Mouse (Mus musculus) granulocyte monocyte progenitor cell, adult 5-6 weeks (primary cell): ENCODE measurements around the gene Myl10. TPM values are rescaled to one million over a fixed set of nuclear protein-coding genes. Genes with fewer than 3 reads are reported as not detected.
"Not testable (repeated sequence)": the region's sequence is repeated elsewhere in the genome, so short reads cannot be mapped to it uniquely, and the experiment has no call there.

Experiments
- ATAC-seq: replicated peaks from 2 replicates; pipeline ENCODE4 v1.8.0; 2016; ENCODE audit warnings: mild to moderate bottlenecking, moderate TSS enrichment, inconsistent platforms; ENCODE audit not compliant: poor library complexity, severe bottlenecking
- total RNA-seq, 2 experiments: library from RNA; stranded (forward) in 1 of 2; stranded (reverse) in 1 of 2; fragments of 200-712, 200-1000 nt in 1 of 2; fragments of >200 nt in 1 of 2; fragmentation: Nextera tagmentation in 1 of 2; gene quantifications; 2 replicates each; pipeline ENCODE4 v1.2.3; 2014 to 2017

The Myl10 gene
- not detected in 2 replicates for total RNA-seq (2014; fragmentation: Nextera tagmentation)
- not detected in 2 replicates for total RNA-seq (2017)

DNA sequence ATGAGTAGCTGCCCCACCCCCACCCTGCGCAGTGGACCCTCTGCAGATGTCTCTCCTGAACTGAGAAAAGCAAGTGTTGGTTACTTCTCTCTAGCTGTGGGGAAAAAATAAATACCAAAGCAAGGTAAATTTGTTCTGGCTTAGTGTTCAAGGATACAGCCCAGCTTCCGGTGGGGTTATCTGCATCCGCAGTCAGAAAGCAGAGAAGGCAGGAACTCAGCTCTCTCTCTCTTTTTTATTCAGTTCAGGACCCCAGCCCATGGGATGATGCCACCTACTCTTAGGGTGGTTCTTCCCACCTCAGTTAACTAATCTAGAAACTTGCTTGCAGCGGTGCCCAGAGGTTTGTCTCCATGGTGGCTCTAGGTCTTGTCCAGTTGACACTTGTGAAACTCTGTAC, at the start of gene Myl10:
TSS of gene Myl10 (plus strand) at position 363 of the 400 bp plus-strand sequence.
- ATAC-seq = no peak

DNA sequence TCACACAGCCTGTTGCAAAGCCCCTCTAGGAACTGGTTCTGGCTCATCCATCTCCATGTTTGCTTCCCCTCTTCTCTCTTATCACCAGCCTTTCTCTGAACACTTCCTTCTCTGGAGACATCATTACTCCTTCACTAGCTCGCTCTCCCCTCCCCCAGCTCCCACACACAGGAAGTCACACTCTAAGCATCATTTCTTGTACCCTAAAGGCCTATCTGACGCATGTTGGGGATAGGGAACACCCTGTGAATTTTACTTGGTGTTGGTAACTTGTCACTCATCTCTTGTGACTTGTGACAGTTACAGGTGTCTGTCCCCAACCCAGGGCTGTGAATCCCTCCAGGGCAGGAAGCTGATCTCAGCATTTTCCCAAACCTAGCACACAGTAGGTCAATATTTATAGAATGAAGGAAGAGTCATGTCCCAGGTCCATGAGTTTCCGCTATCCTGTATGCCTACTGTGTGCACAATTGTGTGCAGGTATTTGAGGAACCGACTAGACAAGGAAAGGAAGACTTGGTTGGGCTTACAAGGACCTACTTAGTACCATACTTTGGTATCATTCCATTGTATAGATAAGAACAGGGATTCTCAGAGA, 46.1 kb upstream of the Myl10 start:
- peak; percentile 37; the same call in 1 of the 2 replicates for ATAC-seq

GRCm38 (mm10) chr5:136649071-136649470, 43.9 kb upstream of the Myl10 start:
- ATAC-seq = no peak

DNA sequence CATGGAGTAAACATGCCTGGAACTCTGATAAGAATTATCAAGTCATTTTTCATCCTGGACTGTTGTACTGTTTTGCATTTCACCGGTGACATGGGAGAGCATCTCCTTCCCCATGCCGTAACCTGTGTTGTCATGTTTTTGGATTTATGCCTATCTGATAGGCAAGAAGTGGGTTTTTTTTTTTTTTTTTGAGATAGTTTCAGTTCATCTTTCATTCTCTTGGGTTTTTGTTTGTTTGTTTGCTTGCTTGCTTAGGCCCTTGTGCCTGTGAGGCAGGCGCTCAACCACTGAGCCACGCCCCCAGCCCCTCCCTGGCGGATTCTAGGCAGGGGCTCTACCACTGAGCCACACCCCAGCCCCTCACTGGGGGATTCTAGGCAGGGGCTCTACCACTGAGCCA, 43.3 kb upstream of the Myl10 start:
- peak; percentile 52 for ATAC-seq

DNA sequence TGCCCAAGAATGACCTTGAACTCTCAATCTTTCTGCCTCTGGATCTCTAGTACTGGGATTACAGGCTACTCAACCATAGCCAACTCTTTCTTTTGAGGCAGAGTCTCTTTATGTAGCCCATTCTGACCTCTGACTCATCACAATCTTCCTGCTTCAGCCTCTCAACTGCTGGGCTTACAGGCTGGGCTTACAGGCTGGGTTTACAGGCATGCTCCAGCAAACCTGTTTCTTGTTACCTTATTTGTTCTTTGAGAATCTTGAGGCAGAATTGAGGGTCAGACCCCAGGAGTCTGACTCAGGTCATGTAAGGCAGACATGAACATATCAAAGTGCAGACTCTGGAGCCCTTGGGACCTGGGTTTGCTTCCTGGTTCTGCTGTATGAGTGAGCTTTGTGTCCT, 38.5 kb upstream of the Myl10 start:
- ATAC-seq = no peak

DNA sequence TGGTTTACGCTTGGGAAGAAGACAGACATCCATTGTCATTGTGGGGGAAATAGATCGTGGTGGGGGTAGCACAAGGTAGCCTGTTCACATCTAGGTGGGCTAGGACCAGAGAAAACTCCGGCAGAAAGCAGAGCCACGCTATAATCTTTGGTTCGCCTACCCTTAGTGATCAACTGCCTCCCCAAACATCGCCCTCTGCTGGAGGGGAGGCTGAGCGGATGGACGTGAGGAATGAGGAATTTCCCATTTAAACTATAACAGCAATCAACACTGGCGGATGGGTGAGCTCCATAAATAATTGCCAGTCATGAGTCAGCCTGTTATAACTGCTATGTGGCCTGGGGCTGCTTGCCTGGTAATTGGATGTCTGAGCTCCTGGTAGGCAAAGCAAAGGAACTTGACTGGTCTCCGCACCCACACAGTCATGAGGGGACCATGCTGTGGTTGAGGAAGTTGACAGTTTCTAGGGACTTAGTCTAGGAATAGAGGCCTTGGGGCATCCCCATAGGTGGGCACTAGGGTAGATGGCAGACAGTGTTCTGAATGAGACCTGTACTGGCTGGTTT, 36.0 kb upstream of the Myl10 start:
- ATAC-seq = no peak

DNA sequence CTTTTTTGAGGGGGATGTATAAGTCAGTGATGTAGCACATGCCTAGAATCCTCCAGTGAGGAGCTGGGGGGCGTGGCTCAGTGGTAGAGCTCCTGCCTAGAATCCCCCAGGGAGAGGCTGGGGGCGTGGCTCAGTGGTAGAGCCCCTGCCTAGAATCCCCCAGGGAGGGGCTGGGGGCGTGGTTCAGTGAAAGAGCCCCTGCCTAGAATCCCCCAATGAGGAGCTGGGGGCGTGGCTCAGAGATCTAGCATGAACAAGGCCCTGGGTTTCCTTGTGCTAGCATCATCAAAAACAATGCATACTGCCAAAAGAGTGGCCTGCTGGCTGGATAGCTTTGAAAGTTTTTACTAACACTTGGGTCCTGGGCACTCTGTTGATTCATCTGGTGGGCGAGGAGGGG, 32.2 kb upstream of the Myl10 start:
- not testable (repeated sequence) for ATAC-seq

DNA sequence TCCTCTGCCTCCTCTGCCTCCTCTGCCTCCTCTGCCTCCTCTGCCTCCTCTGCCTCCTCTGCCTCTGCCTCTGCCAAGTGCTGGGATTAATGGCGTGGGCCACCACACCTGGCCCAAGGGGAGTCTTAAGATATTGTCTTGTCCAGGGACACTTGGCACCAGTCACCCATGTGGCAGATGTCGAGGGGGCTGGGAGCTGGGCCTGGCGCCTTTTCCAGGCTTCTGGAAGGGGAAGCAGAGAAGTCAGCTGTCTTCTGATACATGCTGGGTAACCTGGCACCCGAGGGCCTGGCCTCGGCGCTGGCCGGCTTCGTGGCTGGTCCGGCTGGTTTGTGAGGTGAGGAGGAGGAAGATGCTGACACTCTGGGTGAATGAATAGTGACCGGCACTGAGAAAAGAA, 30.7 kb upstream of the Myl10 start:
- ATAC-seq = no peak

- no peak for ATAC-seq
These were observed 30.1 kb upstream of the Myl10 start for GRCm38 (mm10) chr5:136662822-136663221.

DNA sequence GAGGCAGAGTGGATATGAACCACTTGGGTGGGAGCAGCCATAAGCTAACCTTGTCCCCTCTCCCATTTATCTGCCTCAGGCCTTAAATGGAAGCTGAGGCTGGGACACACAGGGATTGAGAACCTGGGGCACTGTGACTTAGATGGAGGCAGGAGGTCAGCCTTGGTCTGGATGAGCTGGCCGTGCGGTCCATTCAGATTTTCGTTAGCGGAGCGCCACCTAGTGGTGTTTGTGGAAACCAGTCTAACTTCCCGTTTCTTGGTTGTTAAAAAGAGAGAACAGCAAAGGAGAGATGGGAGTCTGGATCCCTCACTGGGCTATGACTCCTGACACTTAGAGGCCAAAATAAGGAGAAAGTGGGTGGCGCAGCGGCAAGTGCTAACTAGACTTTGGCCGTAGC, 28.4 kb upstream of the Myl10 start:
- peak; percentile 80 for ATAC-seq

DNA sequence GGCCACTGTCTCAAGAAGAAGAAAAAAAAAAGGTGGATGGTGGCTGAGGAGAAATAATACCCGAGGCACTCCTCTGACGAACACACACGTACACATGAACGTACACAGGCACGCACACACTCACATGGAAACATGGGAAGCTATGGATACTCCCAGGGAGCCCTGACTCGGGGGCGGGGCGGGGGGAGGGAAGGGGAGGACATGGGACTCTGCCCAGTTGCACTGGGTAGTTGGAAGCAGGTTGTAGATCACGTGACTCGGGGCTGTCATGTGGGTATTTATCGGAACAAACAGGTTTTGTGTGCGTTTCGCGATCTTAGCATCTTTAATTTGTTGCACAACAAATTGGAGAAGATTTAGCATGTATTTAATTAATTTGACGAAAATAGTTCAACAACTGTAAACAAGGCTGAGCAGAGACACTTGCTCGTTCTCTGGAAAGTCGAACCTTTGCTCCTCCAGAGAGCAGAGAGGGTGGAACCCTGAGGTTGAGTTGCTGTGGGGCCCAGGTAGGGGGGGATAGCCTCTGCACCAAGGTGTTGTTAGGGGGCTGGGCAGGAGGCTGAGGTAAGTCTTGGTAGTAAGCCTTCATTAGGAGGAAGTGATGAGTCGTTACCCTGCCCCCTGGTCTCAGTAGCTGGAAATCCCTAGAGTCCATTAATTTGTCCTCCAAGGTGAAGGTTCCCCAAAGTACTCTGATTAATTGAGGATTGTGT, 16.5 kb upstream of the Myl10 start:
- ATAC-seq = no peak

DNA sequence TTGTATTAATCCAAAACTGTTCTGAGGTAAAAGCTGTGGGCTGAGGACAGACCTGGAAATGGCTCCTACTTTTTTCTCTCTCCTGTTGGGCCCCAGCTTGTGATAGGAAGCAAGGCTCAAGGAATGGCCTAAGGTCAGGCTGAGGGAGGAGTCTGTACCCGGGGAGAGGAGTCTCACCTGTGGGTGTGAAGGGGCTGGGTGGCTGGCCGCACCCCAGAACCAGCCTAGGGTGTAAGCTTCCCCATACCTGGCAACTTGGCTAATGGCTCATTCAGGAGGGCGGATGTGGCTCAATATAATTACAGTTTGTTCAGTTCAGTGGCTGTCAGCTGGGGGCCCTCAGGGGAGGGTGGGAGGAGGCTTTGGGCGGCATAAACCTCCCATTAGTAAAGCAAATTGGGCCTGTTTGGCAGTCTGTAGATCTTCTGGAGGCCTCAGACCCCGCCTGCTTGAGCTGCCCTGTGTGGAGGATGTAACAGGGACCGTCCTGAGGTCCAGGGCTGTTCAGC, 14.1 kb upstream of the Myl10 start:
- no peak for ATAC-seq

- ATAC-seq = no peak
These were observed 6.6 kb upstream of the Myl10 start for GRCm38 (mm10) chr5:136686349-136686748.

DNA sequence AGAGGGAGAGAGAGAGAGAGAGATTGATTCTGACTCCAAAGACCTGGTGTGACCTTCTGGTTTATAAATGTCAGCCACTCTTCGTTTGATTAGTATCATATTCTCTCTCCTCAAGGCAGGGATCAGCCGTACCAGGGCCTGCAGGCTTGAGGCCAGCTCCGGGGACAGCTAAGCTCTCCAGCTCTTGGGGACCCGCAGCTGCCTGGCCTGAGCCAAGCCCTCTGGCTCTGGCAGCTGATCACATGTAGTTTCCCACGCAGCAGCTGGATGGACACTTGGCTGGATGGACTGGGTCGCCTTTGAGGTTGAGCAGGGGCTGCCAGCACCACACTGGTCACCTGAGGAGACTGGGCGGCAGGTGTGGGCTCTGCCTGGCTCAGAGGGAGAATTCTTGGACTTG, 5.4 kb upstream of the Myl10 start:
- no peak for ATAC-seq

GRCm38 (mm10) chr5:136688841-136689240, 4.1 kb upstream of the Myl10 start:
- no peak for ATAC-seq

GRCm38 (mm10) chr5:136691170-136691569, 1.8 kb upstream of the Myl10 start:
- ATAC-seq = peak; percentile 35; the same call in 1 of the 2 replicates

GRCm38 (mm10) chr5:136693418-136693817, 472 bp downstream of the Myl10 start:
- ATAC-seq = peak; percentile 28; the same call in 1 of the 2 replicates

GRCm38 (mm10) chr5:136694976-136695375, 2.0 kb downstream of the Myl10 start:
- ATAC-seq = no peak

- no peak for ATAC-seq
These were observed 3.6 kb downstream of the Myl10 start for GRCm38 (mm10) chr5:136696516-136696915.

DNA sequence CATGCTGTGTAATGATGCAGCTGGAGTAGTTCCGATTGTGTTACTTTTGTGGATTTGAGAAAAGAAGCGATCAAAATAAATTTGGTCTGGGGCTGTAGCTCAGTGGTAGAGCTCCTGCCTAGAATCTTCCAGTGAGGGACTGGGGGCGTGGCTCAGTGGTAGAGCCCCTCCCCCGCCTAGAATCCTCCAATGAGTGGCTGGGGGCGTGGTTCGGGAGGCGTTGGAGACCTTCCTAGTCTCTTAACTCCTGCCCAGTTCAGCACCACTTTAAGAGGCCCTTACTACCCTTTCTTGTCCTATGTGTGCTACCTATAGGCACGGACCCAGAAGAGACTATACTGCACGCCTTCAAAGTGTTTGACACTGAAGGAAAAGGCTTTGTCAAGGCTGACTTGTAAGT, 4.7 kb downstream of the Myl10 start:
- ATAC-seq = no peak

DNA sequence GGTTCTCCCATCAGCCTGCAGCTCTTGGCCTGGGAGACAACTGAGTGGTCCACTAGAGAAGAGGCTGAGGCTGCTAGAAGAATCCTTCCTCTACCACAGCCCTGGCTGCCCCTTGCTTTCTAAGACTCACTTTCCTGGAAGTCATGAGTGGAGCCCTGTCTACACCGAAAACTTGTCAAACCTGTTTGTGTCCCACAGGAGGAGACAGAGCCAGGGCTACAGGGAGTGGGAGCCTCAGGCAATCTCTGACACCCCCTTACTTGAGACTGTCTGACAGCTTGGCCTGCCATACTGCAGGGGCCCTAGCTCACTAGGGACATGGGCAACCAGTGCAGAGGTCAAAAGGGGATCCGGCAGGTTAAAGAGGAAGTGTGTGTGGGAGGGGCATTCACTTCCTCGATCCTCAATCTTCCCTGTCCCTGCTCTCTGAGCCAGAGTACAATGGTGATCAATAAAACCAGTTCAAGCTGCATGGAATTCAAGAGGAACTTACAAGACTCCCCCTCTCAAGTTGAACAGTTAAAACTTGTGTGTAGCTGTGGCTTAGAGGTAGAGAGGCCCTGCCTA, 9.3 kb downstream of the Myl10 start:
- ATAC-seq = peak; percentile 85
